ENCODE assay signal across 9 mouse cellular contexts in genomic region chr14:13960079-13960478, GRCm38 (mm10). TPM values are rescaled to one million over a fixed set of nuclear protein-coding genes. Genes with fewer than 3 reads are reported as not detected.
A peak's percentile ranks its signal among the peaks of the same experiment; 100 is the strongest.
DNase-seq lines count a peak whose midpoint lies in the region; ATAC-seq and TF ChIP-seq lines count a peak whose summit lies in the region.
"Had no signal": no experiment of that assay in that cellular context is flagged by ENCODE, and none has a peak within 500 bp of the region (broad histone marks: within the 10 kb centered on the region; RNA-seq: fewer than 3 reads in every experiment).

No protein-coding gene starts in this region.

- peak overlapping the region; percentile 86 for H3K27ac ChIP-seq in heart, embryonic 16.5 days (ENCODE audit: low read length)

- H3K9me3 ChIP-seq in heart, embryonic 16.5 days (replicated peaks; ENCODE audit: control insufficient read depth, low read length), result no peaks in the 10 kb centered on the region

- peak; percentile 12 for DNase-seq in MN1 (ENCODE audit: low spot score)
- DNase-seq in embryo, embryonic 10 days (ENCODE audit: low spot score), result peak; percentile 53
- peak; percentile 49 to 63 for DNase-seq in kidney, postnatal 4 days
- DNase-seq in spleen, postnatal 10 days (ENCODE audit: low spot score in 2 of 2), result peak; percentile 33 to 69
- no peak for DNase-seq in urinary bladder, postnatal 36 days (ENCODE audit: low spot score in 2 of 2)

- 1% methylated on average over 9 of the region's 9 CpGs for WGBS in heart, embryonic 16.5 days

- no peaks in the 10 kb centered on the region for H3K27me3 ChIP-seq in C2C12 (ENCODE audit: control insufficient read depth, insufficient read depth, insufficient read length)
- no peaks in the 10 kb centered on the region for H3K27me3 ChIP-seq in heart, embryonic 16.5 days (ENCODE audit: control insufficient read depth, insufficient read depth, low read length)

- no peak overlapping the region for H3ac ChIP-seq in C2C12 (ENCODE audit: control insufficient read depth, insufficient read length, low read depth)

- peaks cover 53% of the 10 kb centered on the region for H3K79me2 ChIP-seq in C2C12 (ENCODE audit: control insufficient read depth, insufficient read depth)

- H3K4me2 ChIP-seq in heart, embryonic 16.5 days (ENCODE audit: low read depth, low read length), result peak overlapping the region; percentile 68

- peaks cover 5% of the 10 kb centered on the region for H3K36me3 ChIP-seq in C2C12 (ENCODE audit: control insufficient read depth, insufficient read depth)
- H3K36me3 ChIP-seq in heart, embryonic 16.5 days (ENCODE audit: control insufficient read depth, insufficient read depth), result peaks cover 8% of the 10 kb centered on the region

- peaks cover 39% of the 10 kb centered on the region for H3K79me3 ChIP-seq in C2C12 (ENCODE audit: low read depth)

- peak overlapping the region; percentile 99 for H3K9ac ChIP-seq in heart, embryonic 16.5 days (ENCODE audit: low read length)

- TF ChIP-seq CTCF in C2C12 (IDR thresholded peaks at IDR 0.05; ENCODE audit: control insufficient read depth, insufficient read depth, insufficient read length), result no peak

- H3K4me1 ChIP-seq in heart, embryonic 16.5 days (ENCODE audit: control insufficient read depth, insufficient read depth, low read length), result peaks cover 16% of the 10 kb centered on the region

- ATAC-seq in heart, embryonic 16.5 days (replicated peaks; ENCODE audit: extremely low read depth, insufficient read depth, low FRiP score), result peak; percentile 46; the same call in 1 of the 2 replicates
- ATAC-seq in megakaryocyte, adult 5-6 weeks (ENCODE audit: poor library complexity, severe bottlenecking), result peak; percentile 29; the same call in 1 of the 2 replicates

- H3K4me3 ChIP-seq in C2C12 (ENCODE audit: insufficient read depth, poor library complexity, severe bottlenecking), result peak overlapping the region; percentile 60
- H3K4me3 ChIP-seq in heart, embryonic 16.5 days (ENCODE audit: low read length), result peak overlapping the region; percentile 79

TF ChIP-seq in C2C12, 6 proteins besides CTCF, POLR2A, EP300 and RAD21:
- no peak for TF ChIP-seq USF1 (IDR thresholded peaks at IDR 0.05; ENCODE audit: low read depth)
- TF ChIP-seq MYOG (IDR thresholded peaks at IDR 0.05; ENCODE audit: control insufficient read depth, extremely low read depth, insufficient read length), result no peak

RNA-seq across cellular contexts. Expression of gene Atxn7, which starts 1.2 kb away (rescaled TPM):
- polyA plus RNA-seq in C2C12 (2012; fragmentation: generic; extraction: Trizol), result 1.9 TPM
- polyA plus RNA-seq in heart, embryonic 16.5 days (2015; fragmentation: Nextera tagmentation; extraction: Ambion mirVana), result 2.7 and 2.9 TPM in 2 replicates
- 20.1 and 23.6 TPM in 2 replicates for total RNA-seq in megakaryocyte, adult 5-6 weeks (2015)
- total RNA-seq in megakaryocyte, adult 5-6 weeks (2017), result 21.3 and 21.5 TPM in 2 replicates

RNA-seq across cellular contexts. Expression of gene Thoc7, which starts 1.6 kb away (rescaled TPM):
- 63.8 TPM for polyA plus RNA-seq in C2C12 (2012; fragmentation: generic; extraction: Trizol)
- 156 and 167 TPM in 2 replicates for polyA plus RNA-seq in heart, embryonic 16.5 days (2015; fragmentation: Nextera tagmentation; extraction: Ambion mirVana)
- 200 and 258 TPM in 2 replicates for total RNA-seq in megakaryocyte, adult 5-6 weeks (2015)
- total RNA-seq in megakaryocyte, adult 5-6 weeks (2017), result 223 and 268 TPM in 2 replicates

RNA-seq across cellular contexts. Expression of gene Gm281, which starts 45.8 kb away (rescaled TPM):
- not detected for polyA plus RNA-seq in C2C12 (2012; fragmentation: generic; extraction: Trizol)
- 0.06 TPM in 1 of 2 replicates, not detected in the other for polyA plus RNA-seq in heart, embryonic 16.5 days (2015; fragmentation: Nextera tagmentation; extraction: Ambion mirVana)
- not detected in 2 replicates for total RNA-seq in megakaryocyte, adult 5-6 weeks (2015)
- total RNA-seq in megakaryocyte, adult 5-6 weeks (2017), result not detected in 2 replicates
- total RNA-seq: left cerebral cortex, adult 18-20 months had no signal

Comparison
In these comparisons a context has a peak if more than half of its experiments do, and no peak if none do; other contexts are left out.
1. DNase-seq: peak in MN1 (single experiment), embryo, embryonic 10 days (single experiment), kidney, postnatal 4 days (2 of 2) and spleen, postnatal 10 days (2 of 2); none in urinary bladder, postnatal 36 days (0 of 2).